Mouse (Mus musculus): ENCODE data around the gene Tmem176b. TPM values are rescaled to one million over a fixed set of nuclear protein-coding genes. Genes with fewer than 3 reads are reported as not detected.

The Tmem176b gene
- total and polyA plus RNA-seq, 2 experiments from 2014 or later = 108 to 152 TPM

GRCm38 (mm10) chr6:48817815-48818214 lies 23.5 kb downstream of the Tmem176b start:
- no peaks in the 10 kb centered on the region for H3K9me3 ChIP-seq (ENCODE audit: low read length)
- H3K36me3 ChIP-seq (ENCODE audit: insufficient read depth, low read length) = no peaks in the 10 kb centered on the region
- H3K4me2 ChIP-seq (ENCODE audit: low read depth, low read length) = no peak overlapping the region
- no peaks in the 10 kb centered on the region for H3K4me1 ChIP-seq (ENCODE audit: insufficient read depth, low read length)
- no peaks in the 10 kb centered on the region for H3K27me3 ChIP-seq (ENCODE audit: insufficient read depth, low read length)
- H3K4me3 ChIP-seq (ENCODE audit: low read length) = no peak overlapping the region
- ATAC-seq (no peak), DNase-seq (ENCODE audit: low spot score) (peak; percentile 93)
- WGBS = 6% methylated on average over 6 of the region's 6 CpGs
- H3K27ac ChIP-seq = no peak overlapping the region
- H3K9ac ChIP-seq (replicated peaks; ENCODE audit: low read length) = no peak overlapping the region
- peak; percentile 90 for TF ChIP-seq CTCF (IDR thresholded peaks at IDR 0.05; ENCODE audit: low read depth)

- Histone ChIP-seq H3K4me3 (ENCODE audit: low read length) (no peak overlapping the region), H3K36me3 (ENCODE audit: insufficient read depth, low read length) (no peaks in the 10 kb centered on the region), H3K9me3 (ENCODE audit: low read length) (no peaks in the 10 kb centered on the region), H3K4me2 (ENCODE audit: low read depth, low read length) (no peak overlapping the region), H3K27ac (no peak overlapping the region), H3K4me1 (ENCODE audit: insufficient read depth, low read length) (no peaks in the 10 kb centered on the region), H3K9ac (replicated peaks; ENCODE audit: low read length) (no peak overlapping the region), H3K27me3 (ENCODE audit: insufficient read depth, low read length) (no peaks in the 10 kb centered on the region)
- peak; percentile 28 for TF ChIP-seq CTCF (IDR thresholded peaks at IDR 0.05; ENCODE audit: low read depth)
- DNase-seq (ENCODE audit: low spot score) = no peak
- ATAC-seq = no peak
Measured at GRCm38 (mm10) chr6:48815013-48815412, 26.3 kb downstream of the Tmem176b start.

GRCm38 (mm10) chr6:48809494-48810219 lies 31.6 kb downstream of the Tmem176b start:
- WGBS = 80% methylated on average over 3 of the region's 3 CpGs

GRCm38 (mm10) chr6:48806746-48807145 lies 34.5 kb downstream of the Tmem176b start:
- no peak for ATAC-seq
- no peak for DNase-seq (ENCODE audit: low spot score)
- Histone ChIP-seq H3K9ac (replicated peaks; ENCODE audit: low read length) (no peak overlapping the region), H3K9me3 (ENCODE audit: low read length) (no peaks in the 10 kb centered on the region), H3K27me3 (ENCODE audit: insufficient read depth, low read length) (no peaks in the 10 kb centered on the region), H3K27ac (no peak overlapping the region), H3K36me3 (ENCODE audit: insufficient read depth, low read length) (no peaks in the 10 kb centered on the region), H3K4me3 (ENCODE audit: low read length) (no peak overlapping the region), H3K4me1 (ENCODE audit: insufficient read depth, low read length) (no peaks in the 10 kb centered on the region), H3K4me2 (ENCODE audit: low read depth, low read length) (no peak overlapping the region)
- no peak for TF ChIP-seq CTCF (IDR thresholded peaks at IDR 0.05; ENCODE audit: low read depth)
- WGBS = 94% methylated on average over 3 of the region's 3 CpGs

More at GRCm38 (mm10) chr6:48809494-48810219, 31.6 kb downstream of the Tmem176b start:
- Histone ChIP-seq H3K27ac (no peak overlapping the region), H3K4me3 (ENCODE audit: low read length) (no peak overlapping the region), H3K27me3 (ENCODE audit: insufficient read depth, low read length) (no peaks in the 10 kb centered on the region), H3K4me2 (ENCODE audit: low read depth, low read length) (no peak overlapping the region), H3K4me1 (ENCODE audit: insufficient read depth, low read length) (no peaks in the 10 kb centered on the region), H3K9ac (replicated peaks; ENCODE audit: low read length) (no peak overlapping the region), H3K9me3 (ENCODE audit: low read length) (no peaks in the 10 kb centered on the region), H3K36me3 (ENCODE audit: insufficient read depth, low read length) (no peaks in the 10 kb centered on the region)
- ATAC-seq (no peak), DNase-seq (ENCODE audit: low spot score) (no peak)
- no peak for TF ChIP-seq CTCF (IDR thresholded peaks at IDR 0.05; ENCODE audit: low read depth)

- DNase-seq (ENCODE audit: low spot score) (no peak), ATAC-seq (no peak)
- no peak for TF ChIP-seq CTCF (IDR thresholded peaks at IDR 0.05; ENCODE audit: low read depth)
- no peaks in the 10 kb centered on the region for H3K9me3 ChIP-seq (ENCODE audit: low read length)
- no peak overlapping the region for H3K4me2 ChIP-seq (ENCODE audit: low read depth, low read length)
- H3K4me3 ChIP-seq (ENCODE audit: low read length) = no peak overlapping the region
- no peak overlapping the region for H3K9ac ChIP-seq (replicated peaks; ENCODE audit: low read length)
- no peak overlapping the region for H3K27ac ChIP-seq
- H3K4me1 ChIP-seq (ENCODE audit: insufficient read depth, low read length) = no peaks in the 10 kb centered on the region
- WGBS = 86% methylated on average over 5 of the region's 5 CpGs
- H3K27me3 ChIP-seq (ENCODE audit: insufficient read depth, low read length) = no peaks in the 10 kb centered on the region
- H3K36me3 ChIP-seq (ENCODE audit: insufficient read depth, low read length) = no peaks in the 10 kb centered on the region
Measured at GRCm38 (mm10) chr6:48804346-48804745, 37.0 kb downstream of the Tmem176b start.

- no peak for TF ChIP-seq CTCF (IDR thresholded peaks at IDR 0.05; ENCODE audit: low read depth)
- Histone ChIP-seq H3K4me3 (ENCODE audit: low read length) (no peak overlapping the region), H3K27ac (peak overlapping the region; percentile 26; the same call in 1 of the 2 replicates), H3K9ac (replicated peaks; ENCODE audit: low read length) (no peak overlapping the region), H3K9me3 (ENCODE audit: low read length) (no peaks in the 10 kb centered on the region), H3K36me3 (ENCODE audit: insufficient read depth, low read length) (no peaks in the 10 kb centered on the region), H3K27me3 (ENCODE audit: insufficient read depth, low read length) (no peaks in the 10 kb centered on the region), H3K4me2 (ENCODE audit: low read depth, low read length) (no peak overlapping the region), H3K4me1 (ENCODE audit: insufficient read depth, low read length) (no peaks in the 10 kb centered on the region)
- ATAC-seq = peak; percentile 55; the same call in 1 of the 2 replicates
- peak; percentile 46 for DNase-seq (ENCODE audit: low spot score)
Measured at GRCm38 (mm10) chr6:48803406-48804051, 37.8 kb downstream of the Tmem176b start.

- Histone ChIP-seq H3K4me3 (ENCODE audit: low read length) (no peak overlapping the region), H3K4me1 (ENCODE audit: insufficient read depth, low read length) (no peaks in the 10 kb centered on the region), H3K27me3 (ENCODE audit: insufficient read depth, low read length) (no peaks in the 10 kb centered on the region), H3K9me3 (ENCODE audit: low read length) (no peaks in the 10 kb centered on the region), H3K4me2 (ENCODE audit: low read depth, low read length) (no peak overlapping the region), H3K9ac (replicated peaks; ENCODE audit: low read length) (no peak overlapping the region), H3K36me3 (ENCODE audit: insufficient read depth, low read length) (no peaks in the 10 kb centered on the region), H3K27ac (no peak overlapping the region)
- WGBS = 88% methylated on average over 1 of the region's 1 CpGs
- DNase-seq (ENCODE audit: low spot score) = no peak
- no peak for TF ChIP-seq CTCF (IDR thresholded peaks at IDR 0.05; ENCODE audit: low read depth)
- ATAC-seq = no peak
Measured at GRCm38 (mm10) chr6:48801897-48802296, 39.4 kb downstream of the Tmem176b start.

Data from hindbrain, postnatal 0 days (tissue).